Mouse (Mus musculus) frontal cortex, adult 2 months (tissue): Measurements from ENCODE around the gene Sertm1. TPM values are rescaled to one million over a fixed set of nuclear protein-coding genes. Genes with fewer than 3 reads are reported as not detected.

ENCODE experiments used
- DNase-seq, 2 experiments: peaks; one replicate each; pipeline ENCODE4 v3.0.0; 2022; ENCODE audit warnings: low spot score in 1 of 2; ENCODE audit errors: extremely low spot score in 1 of 2
- polyA plus RNA-seq: library from polyadenylated mRNA; depleted of rRNA; stranded (reverse); fragments of >200 nt; gene quantifications from 2 replicates; pipeline ENCODE4 v1.2.3, GENCODE M21; 2012; rRNA removed

The Sertm1 gene
- 12.6 and 13.5 TPM in 2 replicates for polyA plus RNA-seq

DNA sequence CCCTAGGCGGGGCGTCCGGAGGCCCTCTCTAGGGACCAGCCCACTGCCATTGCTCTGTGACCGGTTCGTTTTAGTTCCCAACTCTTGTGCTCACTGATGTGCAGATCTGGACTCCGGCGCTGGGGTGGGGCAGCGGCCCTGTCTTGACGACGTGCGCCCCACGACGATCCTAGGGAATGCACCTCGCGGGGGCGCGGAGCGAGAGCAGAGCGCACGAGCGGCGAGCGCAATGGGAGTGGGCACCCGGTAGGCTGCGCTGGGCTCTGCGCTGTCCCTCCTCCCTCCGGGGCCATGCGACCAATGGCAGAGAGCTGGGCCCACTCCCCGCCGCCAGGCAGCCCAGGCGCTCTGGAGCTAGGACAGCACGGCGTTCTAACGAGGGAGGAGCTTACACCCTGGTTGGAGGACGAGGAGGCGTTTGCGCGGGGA lies at the start of gene Sertm1:
Sertm1 (minus strand) TSS at position 245 of the 429 bp plus-strand sequence.
- DNase-seq = peak; percentile 19 to 63

DNA sequence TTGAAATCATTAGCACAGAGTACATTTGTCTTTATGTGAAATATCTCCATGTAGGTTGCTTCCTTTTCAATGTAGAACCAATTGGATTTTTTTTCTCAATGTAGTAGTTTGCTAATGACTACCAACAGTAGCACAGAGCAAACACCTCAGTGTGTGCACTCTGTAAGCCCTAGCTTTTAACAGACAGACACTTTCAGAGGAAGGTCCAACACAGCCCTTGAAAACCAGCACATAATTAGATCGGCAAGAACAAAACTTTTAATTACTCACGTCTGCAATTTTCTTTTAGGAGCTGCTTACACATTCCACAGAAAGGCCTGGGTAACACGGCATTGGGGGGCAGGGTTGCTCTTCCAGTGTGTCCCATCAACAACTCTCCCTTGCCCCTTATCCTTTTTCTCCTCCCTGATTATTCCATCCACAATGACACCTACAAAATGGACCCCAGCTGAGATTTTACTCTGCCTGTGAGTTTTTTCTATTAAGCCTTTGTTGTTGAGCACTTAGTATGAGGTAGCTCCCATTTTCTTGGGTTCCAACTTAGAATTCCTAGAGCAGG lies 49.3 kb upstream of the Sertm1 start:
- DNase-seq = no peak

DNA sequence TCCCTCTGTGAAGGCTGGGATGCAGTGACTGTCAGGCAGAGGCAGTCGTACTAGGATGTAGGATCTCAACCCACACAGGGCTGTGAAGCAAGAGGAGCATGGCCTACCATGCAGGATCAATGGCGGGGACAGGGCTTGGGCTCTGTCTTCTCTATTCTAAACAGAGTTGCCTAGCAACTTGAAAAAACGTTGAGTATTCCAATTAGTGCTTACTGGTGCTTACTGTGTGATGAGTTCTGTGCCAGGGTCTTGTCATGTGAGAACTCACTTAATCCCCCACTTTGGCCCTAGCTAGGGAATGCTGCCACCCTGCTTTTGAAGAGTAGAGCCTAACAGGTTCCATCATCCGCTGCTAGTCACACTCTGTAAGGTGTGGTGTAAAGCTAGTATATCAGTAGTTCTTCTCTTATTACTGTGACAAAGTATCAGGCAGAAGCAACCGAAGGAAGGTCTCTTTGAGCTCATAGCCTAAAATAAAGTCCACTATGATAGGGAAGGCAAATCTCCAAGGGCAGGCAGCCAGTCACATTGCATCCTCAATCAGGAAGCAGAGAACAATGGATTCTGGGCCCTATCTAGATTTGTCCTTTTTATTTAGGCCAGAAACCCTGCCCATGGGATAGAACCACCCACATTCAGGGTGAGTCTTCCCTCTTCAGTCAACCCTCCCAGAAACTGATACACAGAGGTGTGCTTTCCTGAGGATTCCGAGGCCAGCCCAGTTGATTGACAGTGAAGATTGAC lies 27.6 kb upstream of the Sertm1 start:
- no peak for DNase-seq

DNA sequence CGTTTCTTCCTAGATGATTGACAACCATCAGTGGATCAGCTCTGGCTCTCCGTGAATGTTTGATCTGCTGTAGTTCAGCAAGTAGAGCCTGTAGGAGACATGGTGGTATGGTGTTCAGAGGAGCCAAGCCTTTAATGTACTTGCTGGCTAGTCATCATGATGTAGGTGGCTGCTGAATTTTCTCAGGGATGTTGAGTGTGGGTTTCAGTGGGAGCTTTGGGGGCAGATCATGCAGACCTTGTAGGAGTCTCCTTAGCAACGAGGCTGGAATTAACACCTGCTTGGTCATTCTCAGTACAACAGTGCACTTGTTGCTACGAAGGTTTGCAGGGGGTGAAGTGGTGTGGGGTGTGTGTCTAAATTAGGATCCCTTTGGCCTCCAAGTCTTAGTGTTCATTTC lies 18.8 kb upstream of the Sertm1 start:
- peak in 1 of 2 experiments; percentile 31 for DNase-seq

DNA sequence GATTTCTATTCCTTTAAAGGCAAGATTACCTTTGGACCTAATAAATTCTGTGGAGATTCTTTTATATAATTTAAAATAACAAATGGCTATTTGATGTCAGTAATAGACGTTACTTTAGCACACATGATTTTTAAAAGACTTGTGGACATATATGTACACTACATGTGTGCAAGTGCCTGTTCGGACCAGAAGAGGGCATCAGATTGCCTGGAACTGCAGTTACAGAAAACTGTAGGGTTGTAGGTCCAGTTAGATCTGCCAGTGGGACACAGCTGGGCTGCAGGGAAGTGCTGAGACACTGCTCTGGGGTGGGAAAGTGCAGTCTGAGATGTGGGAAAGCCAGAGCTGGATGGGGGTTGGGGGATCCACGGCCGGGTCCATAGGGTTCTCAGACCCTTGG lies 16.9 kb upstream of the Sertm1 start:
- no peak for DNase-seq

DNA sequence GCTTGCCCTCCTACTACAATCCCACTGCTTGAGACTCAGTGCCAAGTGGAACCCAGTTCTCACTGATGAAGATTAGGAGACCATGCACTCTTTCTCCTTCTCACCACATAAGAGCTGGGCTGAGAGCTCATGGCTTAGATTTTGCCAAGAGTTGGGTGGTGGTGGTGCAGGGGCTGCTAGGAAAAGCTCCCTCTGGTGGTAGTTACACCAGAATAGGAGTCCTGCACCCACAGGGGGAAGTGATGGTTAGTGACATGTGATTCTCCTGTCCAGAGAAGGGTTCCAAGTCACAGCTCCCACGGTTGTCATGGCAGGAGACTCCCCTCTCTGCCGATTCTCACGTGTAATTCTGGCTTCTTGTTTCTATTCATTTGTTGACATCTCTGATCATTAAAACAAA lies 4.7 kb upstream of the Sertm1 start:
- no peak for DNase-seq

DNA sequence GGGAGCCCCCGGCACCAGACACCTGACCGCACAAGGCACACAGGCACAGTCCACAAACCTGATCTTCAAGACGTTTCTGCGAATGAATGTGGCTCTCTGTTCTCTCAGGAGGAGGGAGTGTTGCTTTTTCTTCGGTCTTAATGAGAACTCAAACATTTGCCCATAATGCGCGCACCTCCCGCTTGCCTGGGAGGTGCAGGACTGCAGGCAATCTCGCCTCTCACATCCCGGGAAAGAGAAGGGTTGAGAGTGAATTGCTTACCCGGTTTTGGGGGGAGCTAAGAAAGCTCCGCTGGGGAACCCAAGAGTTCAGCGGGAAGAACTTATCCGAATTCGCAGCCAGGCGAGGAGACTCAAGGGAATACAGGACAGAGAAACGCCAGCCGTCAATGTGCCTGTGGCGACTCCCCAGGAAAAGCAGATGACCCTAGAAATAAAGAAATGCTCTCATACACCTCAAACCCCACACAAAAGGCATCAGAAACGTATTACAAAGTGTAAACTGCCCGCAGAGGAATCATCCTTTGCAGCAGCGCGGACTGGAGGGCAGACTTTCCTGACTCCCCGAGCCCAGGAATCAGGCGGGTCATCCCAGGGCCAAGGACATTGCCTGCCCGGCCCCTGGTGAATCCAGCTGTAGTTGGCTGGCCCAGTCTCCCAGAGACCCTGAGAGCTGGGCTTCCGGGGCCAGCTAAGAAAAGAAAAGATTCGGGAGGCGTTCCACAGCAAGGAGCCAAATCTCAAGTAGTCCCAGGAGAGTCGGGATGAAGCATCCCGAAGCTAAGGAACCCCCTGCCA lies 643 bp downstream of the Sertm1 start:
- DNase-seq = no peak

DNA sequence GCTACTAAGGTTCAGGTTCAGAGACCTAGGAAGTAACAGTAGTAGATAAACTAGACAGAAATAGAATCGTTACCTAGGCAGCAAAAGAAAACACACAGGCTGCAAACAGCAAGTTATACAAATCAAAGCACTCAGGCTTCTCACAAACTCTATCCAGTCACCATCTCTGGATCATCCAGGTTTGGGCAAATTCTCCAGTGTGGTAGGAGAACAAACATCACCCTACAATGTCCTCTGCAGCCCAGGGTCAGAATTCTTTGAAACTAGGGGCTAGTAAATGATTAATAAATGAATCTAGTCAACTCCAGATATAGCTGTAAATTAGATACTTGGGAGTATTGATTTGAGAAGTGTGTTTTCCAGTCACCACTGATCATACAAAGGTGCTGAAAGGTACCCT lies 6.8 kb downstream of the Sertm1 start:
- no peak for DNase-seq

DNA sequence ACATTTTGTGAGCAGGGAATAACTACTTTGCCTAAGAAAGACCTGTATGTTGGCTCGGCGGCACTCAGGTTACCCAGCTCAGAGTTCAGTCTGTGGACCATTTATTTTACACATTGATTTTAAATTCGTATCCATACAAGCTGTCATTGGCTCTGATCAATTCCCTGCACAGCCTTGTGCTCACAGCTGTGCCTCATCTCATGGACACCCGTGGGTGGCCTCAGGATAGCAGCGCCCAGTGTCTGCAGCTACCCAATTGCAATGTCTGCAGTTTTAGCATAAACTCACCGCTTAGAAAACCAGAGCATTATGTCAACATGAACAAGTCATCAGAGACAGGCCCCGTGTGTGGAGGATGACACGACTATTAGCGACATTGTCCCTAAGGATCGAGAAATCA lies 17.7 kb downstream of the Sertm1 start:
- no peak for DNase-seq

DNA sequence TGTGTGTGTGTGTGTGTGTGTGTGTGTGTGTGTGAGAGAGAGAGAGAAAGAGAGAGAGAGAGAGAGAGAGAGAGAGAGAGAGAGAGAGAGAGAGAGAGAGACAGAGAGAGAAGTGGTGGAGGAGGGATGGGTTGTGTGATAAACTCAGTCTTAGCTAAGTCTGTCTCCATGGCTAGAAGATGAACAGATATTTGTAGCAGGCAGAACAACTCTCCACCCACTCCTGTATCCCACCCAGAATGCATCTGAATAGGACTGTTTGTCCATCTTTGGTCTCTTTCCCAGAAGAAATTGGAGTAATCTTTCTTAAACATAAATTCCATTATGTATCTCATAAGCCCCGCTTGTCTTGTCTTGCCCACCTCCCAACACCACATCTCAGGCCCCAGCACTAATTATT lies 20.8 kb downstream of the Sertm1 start:
- no peak for DNase-seq

DNA sequence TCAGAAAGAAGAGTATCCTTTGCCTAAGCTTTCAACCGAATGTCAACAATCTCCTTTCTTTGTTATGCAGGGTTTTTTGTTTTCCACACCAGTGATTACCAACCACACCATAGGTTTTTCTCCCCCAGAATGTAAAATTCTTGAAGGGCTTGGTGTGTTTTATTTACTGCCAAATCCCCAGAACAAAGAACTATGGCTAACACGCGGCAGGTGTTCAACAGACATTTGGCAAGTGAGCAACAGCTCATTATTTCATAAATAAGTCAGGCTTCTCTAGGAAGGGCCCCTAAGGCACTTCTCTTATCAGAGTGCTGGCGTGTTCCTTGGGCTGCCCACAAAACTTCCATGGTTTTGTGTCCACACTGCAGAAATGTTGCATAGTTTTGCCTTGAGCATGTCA lies 23.5 kb downstream of the Sertm1 start:
- DNase-seq = no peak

DNA sequence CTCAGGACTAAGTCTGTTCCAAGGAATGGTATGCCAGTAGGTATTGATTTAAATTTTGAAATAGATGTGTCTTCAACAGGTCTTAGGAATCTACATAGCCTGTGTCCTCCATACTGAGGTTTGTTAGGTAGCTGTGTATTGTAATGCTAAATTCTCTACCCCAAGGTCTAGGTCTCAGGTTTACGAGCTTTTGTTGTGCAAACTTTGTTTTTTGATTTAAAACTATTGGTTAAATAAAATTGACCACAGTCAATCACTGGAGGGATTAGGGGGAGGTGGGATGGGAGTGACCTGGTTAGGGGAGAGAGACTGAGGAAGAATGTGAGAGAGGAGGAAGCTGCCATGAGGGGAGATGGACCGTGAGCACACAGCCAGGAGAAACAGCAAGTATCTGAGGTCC lies 29.2 kb downstream of the Sertm1 start:
- DNase-seq = no peak

Other genes starting within 250 kb of the Sertm1 start
- 61.2 and 68.3 TPM in 2 replicates for gene Supt20, start 223.1 kb downstream of the Sertm1 start, polyA plus RNA-seq
- gene Gm21958, start 201.5 kb downstream of the Sertm1 start, polyA plus RNA-seq = not detected in 2 replicates
- gene Exosc8, start 180.5 kb downstream of the Sertm1 start, polyA plus RNA-seq = 48.6 and 49.4 TPM in 2 replicates
- 24.7 and 29.4 TPM in 2 replicates for gene Alg5, start 180.3 kb downstream of the Sertm1 start, polyA plus RNA-seq
- gene Smad9, start 160.3 kb downstream of the Sertm1 start, polyA plus RNA-seq = 5.7 and 6.2 TPM in 2 replicates
- 48.9 and 71.2 TPM in 2 replicates for gene Rfxap, start 108.1 kb downstream of the Sertm1 start, polyA plus RNA-seq
- 1.2 and 1.4 TPM in 2 replicates for gene Ccna1, start 139.6 kb upstream of the Sertm1 start, polyA plus RNA-seq
- 20.1 and 20.2 TPM in 2 replicates for gene Spg20, start 196.2 kb upstream of the Sertm1 start, polyA plus RNA-seq
- gene Ccdc169, start 221.5 kb upstream of the Sertm1 start, polyA plus RNA-seq = 0.44 and 0.54 TPM in 2 replicates